Mouse (Mus musculus) spleen, adult 2 months (tissue): ENCODE results near the gene Ubap2l.

Experiments used
- CTCF ChIP-seq: fragments of 200-500 bp; IDR thresholded peaks from 2 replicates; pipeline ENCODE4 v1.5.1; 2011; ENCODE audit warnings: mild to moderate bottlenecking, inconsistent platforms; ENCODE audit not compliant: insufficient read depth, insufficient read length, insufficient replicate concordance; ENCODE audit errors: extremely low read depth
- POLR2A ChIP-seq: fragments of 200-500 bp; IDR thresholded peaks from 2 replicates; pipeline ENCODE4 v1.6.1; 2011; ENCODE audit warnings: low read depth, low read length, inconsistent platforms

DNA sequence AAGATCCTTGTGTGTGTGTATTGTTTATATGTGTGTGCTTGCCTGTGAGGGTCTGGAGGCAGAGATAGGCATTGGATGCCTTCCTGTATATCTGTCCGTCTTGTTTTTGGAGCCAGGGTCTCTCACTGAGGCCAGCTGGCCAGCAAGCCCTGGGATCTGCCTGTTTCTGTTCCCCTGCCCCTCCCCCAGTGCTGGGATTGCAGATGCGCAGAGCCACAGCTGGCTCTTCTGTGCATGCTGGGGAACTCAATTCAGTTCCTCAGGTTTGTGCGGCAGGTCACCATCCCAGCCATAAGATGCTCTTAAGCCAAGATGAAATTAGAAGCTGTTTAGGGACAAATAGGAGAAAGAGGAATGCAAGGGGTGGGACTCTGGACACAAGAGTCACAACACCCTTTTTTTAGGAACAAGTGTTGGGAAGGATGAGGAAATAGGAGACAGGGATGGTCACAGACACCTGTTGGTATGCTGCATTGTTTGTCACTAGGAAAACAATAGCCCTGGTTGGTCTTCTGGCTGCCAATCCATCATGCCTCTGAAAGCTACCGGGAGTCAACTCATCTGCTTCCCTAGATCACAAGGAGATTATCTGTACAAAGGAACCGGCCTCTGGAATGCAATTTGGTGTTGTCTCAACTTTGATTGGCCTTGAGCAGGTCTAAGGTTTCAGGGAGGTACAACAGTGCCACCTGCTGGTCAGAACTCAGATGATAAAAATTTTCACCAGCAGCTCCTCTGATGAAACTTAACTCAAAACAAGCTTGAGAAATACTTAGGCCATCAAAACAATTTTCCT is 24.7 kb upstream of the Ubap2l start:
- TF ChIP-seq POLR2A (no peak), CTCF (peak; percentile 50; the same call in 1 of the 2 replicates)
